In the genomic region with DNA sequence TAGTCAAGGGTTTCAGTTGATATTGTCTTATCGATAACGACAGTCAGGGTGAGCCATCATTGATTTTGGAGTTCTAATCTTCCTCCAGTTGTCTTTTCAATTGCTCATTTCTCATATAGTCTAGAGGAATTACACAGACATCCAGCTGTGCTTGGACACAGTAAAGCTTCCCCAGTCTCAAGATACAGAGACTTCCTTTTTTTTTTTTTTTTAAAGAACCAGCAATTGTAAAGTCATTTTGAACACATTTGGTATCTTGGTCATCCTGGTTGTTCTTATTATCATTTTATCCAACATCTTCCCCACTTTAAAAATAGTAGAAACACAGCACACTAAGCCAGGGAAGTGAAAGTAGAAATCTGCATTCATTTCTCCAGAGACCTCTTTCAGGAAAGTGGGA, we compare ENCODE assay signal across 23 mouse cellular contexts. TPM values are rescaled to one million over a fixed set of nuclear protein-coding genes. Genes with fewer than 3 reads are reported as not detected.
A peak's percentile ranks its signal among the peaks of the same experiment; 100 is the strongest.
DNase-seq lines count a peak whose midpoint lies in the region; ATAC-seq and TF ChIP-seq lines count a peak whose summit lies in the region.
"Had no signal": no experiment of that assay in that cellular context is flagged by ENCODE, and none has a peak within 500 bp of the region (broad histone marks: within the 10 kb centered on the region; RNA-seq: fewer than 3 reads in every experiment).

No protein-coding gene starts in this region.

- no peak for TF ChIP-seq POLR2A in bone marrow macrophage, adult 2 months (IDR thresholded peaks at IDR 0.05; ENCODE audit: borderline replicate concordance, low read depth, low read length)

- H3K4me3 ChIP-seq in lung, embryonic 15.5 days, result no peak overlapping the region
- H3K4me3 ChIP-seq in midbrain, embryonic 15.5 days, result no peak overlapping the region
- H3K4me3 ChIP-seq in midbrain, embryonic 10.5 days, result no peak overlapping the region
- no peak overlapping the region for H3K4me3 ChIP-seq in bone marrow macrophage, adult 2 months (ENCODE audit: insufficient read depth, low read length)
- H3K4me3 ChIP-seq in stomach, postnatal 0 days (ENCODE audit: low read depth, low read length), result no peak overlapping the region
- H3K4me3 ChIP-seq: forebrain, embryonic 10.5 days; forebrain, embryonic 13.5 days; hindbrain, embryonic 12.5 days; hindbrain, embryonic 15.5 days had no signal

- H3K27ac ChIP-seq in lung, embryonic 15.5 days, result peak overlapping the region; percentile 45; the same call in 1 of the 2 replicates
- 0 out of 2 replicates have a peak overlapping the region, but pooled peaks have one; percentile 25 for H3K27ac ChIP-seq in midbrain, embryonic 15.5 days
- no peak overlapping the region for H3K27ac ChIP-seq in midbrain, embryonic 10.5 days (replicated peaks)
- H3K27ac ChIP-seq in bone marrow macrophage, adult 2 months (ENCODE audit: insufficient read depth, low read depth, low read length), result 0 out of 2 replicates have a peak overlapping the region, but pooled peaks have one; percentile 6
- H3K27ac ChIP-seq in stomach, postnatal 0 days (replicated peaks), result 0 out of 2 replicates have a peak overlapping the region, but pooled peaks have one; percentile 37
- H3K27ac ChIP-seq: forebrain, embryonic 10.5 days; forebrain, embryonic 13.5 days; hindbrain, embryonic 12.5 days; hindbrain, embryonic 15.5 days had no signal

- H3K27me3 ChIP-seq in lung, embryonic 15.5 days, result no peaks in the 10 kb centered on the region
- no peaks in the 10 kb centered on the region for H3K27me3 ChIP-seq in midbrain, embryonic 15.5 days (replicated peaks)
- no peaks in the 10 kb centered on the region for H3K27me3 ChIP-seq in midbrain, embryonic 10.5 days (ENCODE audit: low read depth, poor library complexity, severe bottlenecking)
- H3K27me3 ChIP-seq in stomach, postnatal 0 days (ENCODE audit: control insufficient read depth, insufficient read depth, low read length), result no peaks in the 10 kb centered on the region
- H3K27me3 ChIP-seq: forebrain, embryonic 13.5 days; hindbrain, embryonic 12.5 days; hindbrain, embryonic 15.5 days had no signal

- 0 out of 2 replicates have a peak, but pooled peaks cover 4% of the 10 kb centered on the region for H3K4me1 ChIP-seq in lung, embryonic 15.5 days
- peaks cover 15% of the 10 kb centered on the region for H3K4me1 ChIP-seq in midbrain, embryonic 15.5 days
- H3K4me1 ChIP-seq in midbrain, embryonic 10.5 days, result peaks cover 9% of the 10 kb centered on the region; the same call in 1 of the 2 replicates
- peaks cover 35% of the 10 kb centered on the region for H3K4me1 ChIP-seq in bone marrow macrophage, adult 2 months (ENCODE audit: control insufficient read depth, insufficient read depth, low read length)
- no peaks in the 10 kb centered on the region for H3K4me1 ChIP-seq in stomach, postnatal 0 days (replicated peaks; ENCODE audit: control insufficient read depth, insufficient read depth)
- H3K4me1 ChIP-seq: forebrain, embryonic 10.5 days; forebrain, embryonic 13.5 days; hindbrain, embryonic 12.5 days; hindbrain, embryonic 15.5 days had no signal

- no peak overlapping the region for H3K4me2 ChIP-seq in lung, embryonic 15.5 days
- no peak overlapping the region for H3K4me2 ChIP-seq in midbrain, embryonic 15.5 days
- no peak overlapping the region for H3K4me2 ChIP-seq in stomach, postnatal 0 days (replicated peaks; ENCODE audit: low read depth)
- H3K4me2 ChIP-seq: forebrain, embryonic 13.5 days; heart, embryonic 11.5 days; hindbrain, embryonic 12.5 days; hindbrain, embryonic 15.5 days had no signal

- no peak for DNase-seq in lung, adult 18-20 months
- DNase-seq in midbrain, embryonic 10.5 days (ENCODE audit: low spot score), result no peak
- no peak for DNase-seq in stomach, postnatal 0 days (ENCODE audit: low spot score)
- DNase-seq in gastrocnemius, postnatal 25 days, result no peak
- DNase-seq: adrenal gland, adult 8-10 months; adrenal gland, postnatal 25 days; cerebellum, adult 18-20 months; cerebellum, adult 9-10 months; cerebellum, postnatal 14 days; gastrocnemius, postnatal 10 days; heart, adult 11 months had no signal

- ATAC-seq in lung, embryonic 15.5 days (ENCODE audit: borderline replicate concordance, extremely low read depth, low FRiP score, low TSS enrichment), result no peak
- no peak for ATAC-seq in midbrain, embryonic 15.5 days (replicated peaks)
- ATAC-seq in stomach, postnatal 0 days (ENCODE audit: low FRiP score, low TSS enrichment), result no peak
- no peak for ATAC-seq in monocyte, adult 5-6 weeks (replicated peaks; ENCODE audit: insufficient number of reproducible peaks, low FRiP score, low TSS enrichment, poor library complexity, severe bottlenecking)
- ATAC-seq: activated CD4-positive, CD25-positive, alpha-beta regulatory T cell, adult 4 months; forebrain, embryonic 13.5 days; forebrain, embryonic 16.5 days had no signal

- 79% methylated on average over 2 of the region's 2 CpGs for WGBS in lung, embryonic 15.5 days
- 77% methylated on average over 2 of the region's 2 CpGs for WGBS in midbrain, embryonic 15.5 days
- WGBS in midbrain, embryonic 10.5 days, result 94% methylated on average over 2 of the region's 2 CpGs
- WGBS in stomach, postnatal 0 days, result 75% methylated on average over 2 of the region's 2 CpGs

- no peaks in the 10 kb centered on the region for H3K36me3 ChIP-seq in lung, embryonic 15.5 days
- no peaks in the 10 kb centered on the region for H3K36me3 ChIP-seq in midbrain, embryonic 15.5 days (replicated peaks)
- H3K36me3 ChIP-seq in midbrain, embryonic 10.5 days, result no peaks in the 10 kb centered on the region
- H3K36me3 ChIP-seq in stomach, postnatal 0 days (ENCODE audit: control insufficient read depth, insufficient read depth, low read length), result no peaks in the 10 kb centered on the region
- H3K36me3 ChIP-seq: forebrain, embryonic 10.5 days; G1E; hindbrain, embryonic 12.5 days; hindbrain, embryonic 15.5 days had no signal

- no peak for TF ChIP-seq EP300 in stomach, postnatal 0 days (optimal IDR thresholded peaks at IDR 0.05)

- H3K9me3 ChIP-seq in lung, embryonic 15.5 days, result no peaks in the 10 kb centered on the region
- H3K9me3 ChIP-seq in midbrain, embryonic 15.5 days, result no peaks in the 10 kb centered on the region
- H3K9me3 ChIP-seq in midbrain, embryonic 10.5 days (replicated peaks), result no peaks in the 10 kb centered on the region
- H3K9me3 ChIP-seq in stomach, postnatal 0 days (ENCODE audit: control insufficient read depth, low read length), result no peaks in the 10 kb centered on the region
- H3K9me3 ChIP-seq: forebrain, embryonic 10.5 days; forebrain, embryonic 13.5 days; G1E; hindbrain, embryonic 12.5 days; hindbrain, embryonic 15.5 days had no signal

- H3K9ac ChIP-seq in lung, embryonic 15.5 days, result no peak overlapping the region
- no peak overlapping the region for H3K9ac ChIP-seq in midbrain, embryonic 15.5 days
- no peak overlapping the region for H3K9ac ChIP-seq in stomach, postnatal 0 days (ENCODE audit: low read length)
- H3K9ac ChIP-seq: forebrain, embryonic 13.5 days; hindbrain, embryonic 12.5 days; hindbrain, embryonic 15.5 days had no signal

- no peak for TF ChIP-seq CTCF in bone marrow macrophage, adult 2 months (IDR thresholded peaks at IDR 0.05; ENCODE audit: low read depth, low read length)
- no peak for TF ChIP-seq CTCF in stomach, postnatal 0 days (IDR thresholded peaks at IDR 0.05; ENCODE audit: low read depth)

RNA-seq across cellular contexts. Expression of a gene that starts 51.4 kb away (rescaled TPM):
- polyA plus RNA-seq in lung, embryonic 15.5 days (2015; fragmentation: Nextera tagmentation; extraction: Ambion mirVana), result 13.5 and 14.6 TPM in 2 replicates
- 73.1 and 76.5 TPM in 2 replicates for polyA plus RNA-seq in midbrain, embryonic 15.5 days (2015; fragmentation: Nextera tagmentation; extraction: Ambion mirVana)
- polyA plus RNA-seq in midbrain, embryonic 10.5 days (2016; fragmentation: Nextera tagmentation; extraction: Ambion mirVana), result 27.6 and 43.0 TPM in 2 replicates
- polyA plus RNA-seq in bone marrow macrophage, adult 2 months (2012; ENCODE audit: insufficient read depth, insufficient read length, missing spikeins), result 12.6 and 14.5 TPM in 2 replicates
- polyA plus RNA-seq in stomach, postnatal 0 days (2015; fragmentation: Nextera tagmentation; extraction: Ambion mirVana), result 33.0 and 41.1 TPM in 2 replicates
- 2.4 to 4.4 TPM (median 3.0 TPM) in 3 replicates for total RNA-seq in monocyte, adult 5-6 weeks (2017)
- 10 to 100 TPM; 34.9 to 37.6 TPM for total RNA-seq in gastrocnemius, postnatal 25 days (2021)
- polyA plus RNA-seq: G1E had no signal
